Mouse (Mus musculus) liver, embryonic 16.5 days (tissue): ENCODE data around the gene Stard7. TPM values are rescaled to one million over a fixed set of nuclear protein-coding genes. Genes with fewer than 3 reads are reported as not detected.

Source experiments
- ATAC-seq: fragments of 200-750 bp; cut with Nextera tagmentation; 2 replicates; pipeline ENCODE4 v1.8.0; 2017; ENCODE audit warnings: low read depth, mild to moderate bottlenecking, moderate number of reproducible peaks, moderate library complexity
- H3K27ac ChIP-seq: fragments of 300-500 bp; sonication (generic); 2 replicates; pipeline ENCODE4 v1.5.1; 2014; ENCODE audit warnings: mild to moderate bottlenecking, low read length
- H3K27me3 ChIP-seq: fragments of 300-500 bp; sonication (generic); 2 replicates; pipeline ENCODE4 v1.6.1; 2014; ENCODE audit warnings: low read depth, low read length, mixed read lengths; ENCODE audit not compliant: control insufficient read depth, insufficient read depth
- H3K36me3 ChIP-seq: fragments of 300-500 bp; sonication (generic); 2 replicates; pipeline ENCODE4 v1.6.1; 2014; ENCODE audit warnings: mild to moderate bottlenecking; ENCODE audit not compliant: control insufficient read depth, insufficient read depth
- H3K4me1 ChIP-seq: fragments of 300-500 bp; sonication (generic); 2 replicates; pipeline ENCODE4 v1.6.1; 2014; ENCODE audit warnings: low read depth, low read length, mixed read lengths; ENCODE audit not compliant: control insufficient read depth
- H3K4me2 ChIP-seq: fragments of 300-500 bp; sonication (generic); 2 replicates; pipeline ENCODE4 v1.6.1; 2014; ENCODE audit warnings: low read depth, low read length, mixed read lengths
- H3K4me3 ChIP-seq: fragments of 300-500 bp; sonication (generic); 2 replicates; pipeline ENCODE4 v1.5.1; 2014; ENCODE audit warnings: low read depth, mild to moderate bottlenecking, low read length
- H3K9ac ChIP-seq: fragments of 300-500 bp; sonication (generic); 2 replicates; pipeline ENCODE4 v1.6.1; 2014; ENCODE audit warnings: low read depth, low read length
- H3K9me3 ChIP-seq: fragments of 300-500 bp; sonication (generic); replicated peaks from 2 replicates; pipeline ENCODE4 v1.6.1; 2016; ENCODE audit warnings: low read length; ENCODE audit not compliant: control insufficient read depth
- WGBS: fragments of 180-500 bp; shearing (Covaris S2); extraction: QIAGEN DNeasy Blood & Tissue Kit; methylation state at CpG from one replicate; pipeline ENCODE4 v1.1.7; 2014; ENCODE audit not compliant: insufficient replicate concordance; 5-methylcytosine and 5-hydroxymethylcytosine counted together
- polyA plus RNA-seq: library from polyadenylated mRNA; unstranded; fragments of >200 nt; fragmentation: Nextera tagmentation; extraction: Ambion mirVana; gene quantifications from 2 replicates; pipeline ENCODE4 v1.2.1, GENCODE M21; 2015

Stard7 gene
- polyA plus RNA-seq, 1 experiment from 2014 or later = 34.9 TPM

DNA sequence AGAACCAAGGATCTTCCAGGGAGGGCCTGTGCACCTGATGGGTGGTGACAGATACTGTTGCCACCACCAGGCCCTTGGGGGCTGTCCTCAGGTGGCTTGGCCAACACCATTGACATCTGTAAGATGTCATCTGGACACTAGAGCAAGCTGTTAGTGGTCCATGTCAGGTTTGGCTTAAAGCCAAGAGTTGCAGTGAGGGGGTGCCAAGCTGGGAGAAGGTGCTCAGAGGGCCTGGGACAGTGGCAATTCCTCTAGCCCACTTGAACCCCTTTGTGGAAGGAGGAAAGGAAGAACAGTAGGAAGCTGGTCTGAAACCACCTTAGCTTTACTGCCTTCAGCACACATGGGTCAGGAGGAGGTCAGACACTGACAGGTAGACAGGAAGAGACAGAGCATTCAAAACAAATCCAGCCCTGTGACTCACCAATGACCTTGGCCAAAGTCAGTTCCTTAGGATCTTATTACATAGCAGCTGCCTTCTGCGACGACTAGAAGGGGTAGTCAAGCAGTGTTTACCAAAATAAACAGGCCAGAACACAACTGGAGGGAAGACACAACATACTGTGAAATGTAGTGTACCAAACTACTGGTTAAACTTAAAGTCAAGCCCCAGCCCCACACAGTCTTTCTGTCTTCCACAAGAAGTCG is 18.0 kb upstream of the Stard7 start:
- H3K27me3 ChIP-seq = no peaks in the 10 kb centered on the region
- H3K9ac ChIP-seq = no peak overlapping the region
- H3K27ac ChIP-seq = no peak overlapping the region
- WGBS = 70% methylated on average over 3 of the region's 3 CpGs
- H3K4me2 ChIP-seq = no peak overlapping the region
- no peak overlapping the region for H3K4me3 ChIP-seq
- H3K9me3 ChIP-seq = no peaks in the 10 kb centered on the region
- H3K4me1 ChIP-seq = peaks cover 23% of the 10 kb centered on the region
- no peak for ATAC-seq
- H3K36me3 ChIP-seq = peaks cover 7% of the 10 kb centered on the region; the same call in 1 of the 2 replicates

DNA sequence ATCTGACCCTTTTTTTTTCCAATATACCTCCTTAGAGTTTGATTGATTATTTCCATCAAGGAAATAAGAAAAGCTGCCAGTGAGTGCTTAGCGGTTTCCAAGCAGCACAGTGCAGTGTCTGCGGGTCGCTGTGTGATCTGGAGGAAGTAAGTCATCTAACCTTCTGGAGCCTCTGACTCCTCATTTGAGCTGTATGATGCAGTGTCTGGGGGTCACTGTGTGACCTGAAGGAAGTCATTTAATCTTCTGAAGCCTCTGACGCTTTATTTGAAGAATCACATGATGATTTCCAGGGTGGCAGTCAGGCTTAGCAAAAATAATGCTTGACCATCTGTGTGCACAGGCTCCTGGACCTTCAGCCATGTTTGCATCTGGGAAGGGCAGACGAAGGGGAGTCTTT is 17.2 kb upstream of the Stard7 start:
- Histone ChIP-seq H3K4me3 (no peak overlapping the region), H3K27me3 (no peaks in the 10 kb centered on the region), H3K9me3 (no peaks in the 10 kb centered on the region), H3K9ac (no peak overlapping the region), H3K27ac (no peak overlapping the region), H3K4me2 (no peak overlapping the region), H3K36me3 (peaks cover 14% of the 10 kb centered on the region), H3K4me1 (peaks cover 23% of the 10 kb centered on the region)
- 83% methylated on average over 5 of the region's 5 CpGs for WGBS
- no peak for ATAC-seq

DNA sequence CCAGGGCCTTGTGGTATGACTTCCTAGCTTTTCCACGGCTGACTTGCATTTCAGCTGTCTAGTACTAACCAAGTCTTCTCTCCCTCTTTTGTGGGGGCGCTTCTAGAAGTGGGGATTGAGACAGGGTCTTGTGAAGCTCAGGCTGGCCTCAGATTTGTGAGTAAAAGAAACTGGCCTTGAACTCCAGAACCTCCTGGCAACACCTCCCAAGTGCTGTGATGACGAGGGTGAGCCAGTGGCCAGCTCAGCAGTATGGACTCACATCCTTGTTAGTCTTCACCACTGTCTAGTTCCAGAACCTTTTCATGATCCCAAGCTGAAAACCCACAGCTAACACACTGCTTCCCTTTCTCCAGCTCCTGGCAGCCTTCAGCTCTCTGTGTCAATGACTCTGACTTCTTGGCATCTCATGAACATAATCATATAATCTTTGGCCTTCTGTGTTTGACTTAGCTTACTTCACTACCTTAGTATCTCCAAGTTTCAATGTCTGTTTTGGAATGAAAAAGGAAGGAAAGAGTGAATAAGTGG is 15.3 kb upstream of the Stard7 start:
- peaks cover 19% of the 10 kb centered on the region for H3K36me3 ChIP-seq
- H3K9me3 ChIP-seq = no peaks in the 10 kb centered on the region
- no peaks in the 10 kb centered on the region for H3K27me3 ChIP-seq
- 68% methylated on average over 3 of the region's 3 CpGs for WGBS
- no peak overlapping the region for H3K4me3 ChIP-seq
- H3K9ac ChIP-seq = no peak overlapping the region
- no peak overlapping the region for H3K4me2 ChIP-seq
- no peak for ATAC-seq
- no peak overlapping the region for H3K27ac ChIP-seq
- H3K4me1 ChIP-seq = peaks cover 11% of the 10 kb centered on the region

DNA sequence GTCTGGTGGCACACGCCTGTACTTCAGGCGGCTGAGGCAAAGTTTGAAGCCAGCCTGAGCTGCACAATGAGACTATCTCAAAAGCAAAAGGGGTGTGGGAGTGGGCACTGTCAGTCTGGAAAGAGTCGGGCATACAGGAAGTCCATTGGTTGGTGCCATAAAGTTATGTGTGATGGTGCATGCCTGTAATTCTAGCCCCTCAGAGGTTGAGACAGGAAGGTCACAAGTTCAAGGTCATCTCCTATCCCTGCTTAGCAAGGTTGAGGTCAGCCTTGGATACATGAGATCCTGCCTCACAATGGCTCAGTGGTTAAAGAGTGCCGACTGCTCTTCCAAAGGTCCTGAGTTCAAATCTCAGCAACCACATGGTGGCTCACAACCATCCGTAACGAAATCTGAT is 14.7 kb upstream of the Stard7 start:
- H3K4me2 ChIP-seq = no peak overlapping the region
- ATAC-seq = no peak
- no peak overlapping the region for H3K4me3 ChIP-seq
- no peaks in the 10 kb centered on the region for H3K9me3 ChIP-seq
- no peak overlapping the region for H3K27ac ChIP-seq
- peaks cover 19% of the 10 kb centered on the region for H3K36me3 ChIP-seq
- H3K9ac ChIP-seq = no peak overlapping the region
- H3K4me1 ChIP-seq = peaks cover 8% of the 10 kb centered on the region
- H3K27me3 ChIP-seq = no peaks in the 10 kb centered on the region
- WGBS = 72% methylated on average over 6 of the region's 6 CpGs

DNA sequence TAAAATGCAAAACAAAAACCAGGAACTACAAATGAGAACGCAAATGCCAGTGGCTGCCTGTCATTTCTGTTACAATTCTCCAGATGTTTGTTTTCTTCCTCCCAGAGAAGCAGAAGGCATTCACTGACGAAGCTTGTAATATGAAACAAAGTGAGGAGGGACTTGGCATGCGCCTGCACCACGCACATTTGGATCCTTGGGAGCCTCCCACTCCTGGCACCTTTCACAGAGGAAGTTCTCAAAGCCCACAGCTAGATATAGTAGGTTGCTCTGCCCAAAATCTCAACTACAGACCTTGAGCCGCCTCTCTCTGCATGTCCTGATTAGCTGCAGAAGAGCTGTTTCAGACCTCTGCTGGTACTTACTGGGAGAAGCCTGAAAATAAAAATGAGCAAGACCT is 10.7 kb upstream of the Stard7 start:
- Histone ChIP-seq H3K36me3 (peaks cover 19% of the 10 kb centered on the region), H3K4me2 (no peak overlapping the region), H3K4me3 (no peak overlapping the region), H3K4me1 (no peaks in the 10 kb centered on the region; the same call in 1 of the 2 replicates), H3K27me3 (no peaks in the 10 kb centered on the region), H3K9me3 (no peaks in the 10 kb centered on the region), H3K9ac (no peak overlapping the region), H3K27ac (no peak overlapping the region)
- 83% methylated on average over 5 of the region's 5 CpGs for WGBS
- no peak for ATAC-seq

DNA sequence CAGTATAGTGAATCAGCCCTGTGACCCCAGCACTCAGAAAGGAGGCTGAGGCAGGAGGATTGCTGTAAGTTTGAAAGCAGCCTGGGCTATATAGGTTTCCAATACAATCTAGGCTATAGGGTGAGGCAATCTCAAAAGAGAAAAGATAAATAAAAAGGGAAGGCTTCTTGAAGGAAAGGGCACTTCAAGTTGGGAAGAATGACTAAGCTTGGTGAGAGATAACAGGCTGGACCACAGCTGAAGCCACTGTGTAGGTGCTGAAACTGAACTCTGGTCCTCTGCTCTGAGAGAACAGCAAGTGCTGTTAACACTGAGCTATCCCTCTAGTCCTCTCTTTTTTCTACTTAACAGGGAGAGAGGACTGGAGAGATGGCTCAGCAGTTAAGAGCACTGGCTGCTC is 7.5 kb upstream of the Stard7 start:
- Histone ChIP-seq H3K9me3 (no peaks in the 10 kb centered on the region), H3K9ac (no peak overlapping the region), H3K27me3 (no peaks in the 10 kb centered on the region), H3K27ac (no peak overlapping the region), H3K4me2 (no peak overlapping the region), H3K4me1 (no peaks in the 10 kb centered on the region; the same call in 1 of the 2 replicates), H3K4me3 (no peak overlapping the region), H3K36me3 (peaks cover 8% of the 10 kb centered on the region)
- no peak for ATAC-seq

DNA sequence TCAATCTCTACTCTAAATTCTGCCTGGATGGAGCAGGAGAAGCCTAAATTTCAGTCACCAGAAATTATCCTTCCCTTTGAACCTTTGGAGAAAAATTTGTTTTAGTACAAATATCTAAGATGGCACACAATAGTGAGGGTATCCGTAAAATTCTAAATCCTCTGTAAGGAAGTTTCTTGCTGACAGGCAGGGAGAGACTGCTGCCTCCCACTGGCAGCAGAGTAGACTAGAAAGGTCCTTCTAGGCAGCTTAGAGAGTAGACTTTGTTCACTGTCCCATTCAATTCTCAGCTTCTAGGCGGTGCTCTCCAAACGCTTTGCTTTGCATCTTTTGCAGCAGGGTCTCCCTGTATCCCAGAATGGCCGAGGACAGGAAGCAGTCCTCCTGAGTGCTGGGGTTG is 2.2 kb upstream of the Stard7 start:
- no peak overlapping the region for H3K27ac ChIP-seq
- H3K27me3 ChIP-seq = no peaks in the 10 kb centered on the region
- H3K9ac ChIP-seq = no peak overlapping the region
- no peaks in the 10 kb centered on the region for H3K36me3 ChIP-seq
- peaks cover 7% of the 10 kb centered on the region for H3K4me1 ChIP-seq
- H3K4me3 ChIP-seq = no peak overlapping the region
- H3K9me3 ChIP-seq = no peaks in the 10 kb centered on the region
- ATAC-seq = no peak
- no peak overlapping the region for H3K4me2 ChIP-seq
- 62% methylated on average over 4 of the region's 4 CpGs for WGBS

DNA sequence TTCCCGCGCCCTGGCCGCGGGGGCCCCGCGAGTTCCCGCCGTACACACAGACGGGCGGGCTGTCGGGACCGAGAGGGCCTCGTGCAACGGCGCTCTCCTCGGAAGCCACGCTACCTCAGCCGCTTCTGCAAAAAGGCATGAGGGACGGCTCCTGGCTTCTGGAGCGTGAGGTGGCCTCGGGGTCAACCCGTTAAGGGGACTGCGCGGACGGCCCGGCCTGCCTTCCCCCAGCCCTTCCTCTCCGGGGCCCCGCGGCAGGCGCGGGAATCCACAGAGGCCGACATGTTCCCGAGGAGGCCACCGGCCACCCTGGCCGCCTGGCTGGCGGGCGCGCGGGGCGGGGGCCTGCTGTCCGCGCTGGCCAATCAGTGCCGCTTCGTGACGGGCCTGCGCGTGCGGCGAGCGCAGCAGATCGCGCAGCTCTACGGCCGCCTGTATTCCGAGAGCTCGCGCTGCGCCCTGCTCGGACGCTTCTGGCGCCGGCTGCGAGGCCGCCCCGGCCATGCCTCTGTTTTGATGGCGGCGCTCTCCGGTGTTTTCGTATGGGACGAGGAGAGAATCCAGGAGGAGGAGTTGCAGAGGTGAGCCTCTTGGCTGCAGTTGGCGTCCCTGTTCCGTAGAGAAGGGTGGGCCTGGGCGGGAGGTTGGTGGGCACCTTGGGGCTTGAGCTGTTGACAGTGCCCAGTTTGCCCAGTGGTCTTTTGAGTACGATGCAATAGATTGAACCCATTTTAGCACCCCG is 453 bp downstream of the Stard7 start:
- Histone ChIP-seq H3K36me3 (no peaks in the 10 kb centered on the region), H3K9me3 (no peaks in the 10 kb centered on the region), H3K4me3 (peak overlapping the region; percentile 100), H3K27ac (peak overlapping the region; percentile 98), H3K4me2 (peak overlapping the region; percentile 89), H3K9ac (peak overlapping the region; percentile 95), H3K27me3 (no peaks in the 10 kb centered on the region), H3K4me1 (peaks cover 16% of the 10 kb centered on the region)
- under 1% methylated on average over 73 of the region's 75 CpGs for WGBS
- peak; percentile 91 for ATAC-seq

DNA sequence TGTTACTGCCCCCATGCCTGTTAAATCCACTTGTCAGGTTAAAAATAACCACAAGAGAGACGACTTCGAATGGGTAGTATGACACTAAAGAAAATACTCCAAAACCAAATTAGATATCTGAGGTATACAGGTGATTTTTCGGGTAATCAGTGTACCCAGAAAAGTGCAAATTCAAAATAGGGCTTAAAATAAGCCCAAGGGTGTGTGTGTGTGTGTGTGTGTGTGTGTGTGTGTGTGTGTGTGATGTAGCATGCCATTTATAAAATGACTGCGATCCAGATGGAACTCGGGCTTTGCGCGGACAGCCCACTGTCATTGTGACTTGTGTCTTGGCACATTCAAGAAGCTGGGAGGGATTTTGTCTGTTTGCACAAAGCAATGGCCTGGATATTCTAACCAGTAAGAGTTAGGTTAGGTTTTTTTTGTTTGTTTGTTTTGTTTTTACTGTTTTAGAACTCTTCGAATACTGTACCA is 1.1 kb downstream of the Stard7 start:
- no peak for ATAC-seq
- 7% methylated on average over 8 of the region's 8 CpGs for WGBS
- no peaks in the 10 kb centered on the region for H3K36me3 ChIP-seq
- peak overlapping the region; percentile 95 for H3K9ac ChIP-seq
- peak overlapping the region; percentile 100 for H3K4me3 ChIP-seq
- no peaks in the 10 kb centered on the region for H3K27me3 ChIP-seq
- H3K4me2 ChIP-seq = peak overlapping the region; percentile 89
- H3K27ac ChIP-seq = peak overlapping the region; percentile 98
- no peaks in the 10 kb centered on the region for H3K9me3 ChIP-seq
- H3K4me1 ChIP-seq = peaks cover 18% of the 10 kb centered on the region
